Mouse (Mus musculus): ENCODE measurements at regions not wholly inside any gene's neighbourhood (a gene's known extent, or its start where the extent isn't known, plus 50 kb on each side); places are given as distances from the start of the nearest gene placed in this dataset.
A peak's percentile ranks its signal among the peaks of the same experiment; 100 is the strongest.
"Not testable (repeated sequence)": the region's sequence is repeated elsewhere in the genome, so short reads cannot be mapped to it uniquely, and the experiment has no call there.

DNA sequence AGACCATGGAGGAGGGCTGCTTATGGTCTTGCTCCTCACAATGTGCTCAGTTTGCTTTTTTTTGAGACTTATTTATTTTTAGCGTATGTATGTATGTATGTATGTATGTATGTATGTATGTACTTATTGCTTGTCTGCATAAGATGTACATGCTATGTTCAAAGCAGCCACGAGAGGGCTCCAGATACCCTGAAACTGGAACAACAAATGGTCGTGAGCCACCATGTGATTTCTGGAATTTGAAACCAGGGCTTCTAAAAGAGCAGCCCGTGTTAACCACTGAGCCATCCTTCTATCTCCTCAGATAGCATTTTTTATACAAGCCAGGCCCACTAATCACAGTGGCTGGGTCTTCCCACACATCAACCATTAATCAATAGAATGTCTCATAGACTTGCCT, 611.2 kb downstream of the 5730507C01Rik start:
- DNase-seq (ENCODE audit: low read depth, low spot score): no peak

DNA sequence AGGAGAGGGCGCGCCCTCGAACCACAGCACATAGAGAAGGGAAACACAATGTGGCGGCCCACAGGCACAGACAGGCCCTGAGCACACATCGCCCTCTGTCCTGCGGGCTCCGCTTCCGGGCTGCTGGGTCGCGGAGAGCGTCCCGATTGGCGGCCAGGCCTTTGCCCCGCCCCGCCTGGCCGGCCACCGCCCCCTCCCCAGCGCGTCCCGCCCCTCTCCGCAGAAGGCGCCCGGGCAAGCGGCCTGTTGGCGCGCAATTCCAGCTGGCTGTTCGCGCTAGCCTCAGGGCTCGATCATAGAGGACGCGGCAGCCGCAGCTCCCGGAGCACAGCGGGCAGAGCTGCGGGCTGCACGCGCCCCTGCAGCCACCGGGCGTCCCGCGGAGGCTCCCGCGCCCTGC, 661.3 kb downstream of the 5730507C01Rik start:
- no peak for DNase-seq (ENCODE audit: low read depth, low spot score)

DNA sequence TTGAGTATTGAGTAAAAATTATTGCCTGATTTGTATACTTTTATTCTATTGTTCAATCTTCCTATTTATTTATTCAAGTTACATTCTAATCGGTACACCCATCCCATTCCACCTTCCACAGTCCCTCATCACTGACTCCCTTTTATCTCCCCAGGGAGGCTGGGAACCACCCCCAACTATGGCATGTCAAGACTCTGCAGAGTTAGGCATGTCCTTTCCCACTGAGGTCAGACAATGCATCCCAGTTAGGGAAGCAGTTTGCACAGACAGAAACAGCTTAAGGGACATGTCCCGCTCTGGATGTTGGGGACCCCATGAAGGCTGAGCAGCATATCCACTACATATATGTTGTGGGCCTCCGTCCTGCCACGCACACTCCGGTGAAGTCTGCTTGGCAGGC, 678.1 kb downstream of the 5730507C01Rik start:
- no peak for DNase-seq (ENCODE audit: low read depth, low spot score)

DNA sequence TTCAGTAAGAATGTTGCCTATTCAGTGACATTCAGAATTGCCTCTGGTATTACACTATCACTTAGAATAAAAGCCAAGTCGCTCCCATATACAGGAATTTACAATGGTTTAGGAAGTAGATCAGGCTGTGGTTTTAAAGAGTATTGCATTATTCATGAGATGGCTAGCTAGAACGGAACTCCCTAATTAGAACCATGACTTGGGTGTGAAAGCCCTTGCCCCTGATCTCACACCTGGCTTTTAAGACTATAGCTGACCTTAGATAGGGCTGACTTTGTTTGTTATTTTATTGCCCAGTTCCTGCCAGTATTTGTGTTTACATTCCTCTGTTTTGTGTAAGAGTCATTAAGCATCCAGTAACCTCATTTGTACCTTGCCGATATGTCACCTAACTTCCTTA, 678.7 kb downstream of the 5730507C01Rik start:
- DNase-seq (ENCODE audit: low read depth, low spot score): not testable (repeated sequence)

DNA sequence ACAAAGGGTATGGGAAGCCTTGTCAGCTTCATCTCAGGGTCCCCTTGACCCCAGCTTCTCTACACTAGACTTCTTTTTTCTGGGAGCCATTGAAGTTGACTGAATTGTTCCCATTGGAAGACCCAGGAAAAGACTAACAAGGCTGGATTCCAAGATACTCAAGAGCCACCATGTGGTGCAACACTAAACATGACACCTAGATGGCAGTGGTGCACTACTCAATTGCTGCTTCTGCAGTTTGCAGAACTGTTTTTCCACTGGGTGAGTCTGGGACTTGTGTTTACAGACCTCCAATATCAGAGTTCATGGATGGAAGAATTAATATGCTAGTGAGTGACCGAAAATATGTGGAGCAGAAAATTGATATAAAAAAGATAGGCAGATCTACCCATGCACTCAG, 709.7 kb downstream of the 5730507C01Rik start:
- DNase-seq (ENCODE audit: low read depth, low spot score): not testable (repeated sequence)

DNA sequence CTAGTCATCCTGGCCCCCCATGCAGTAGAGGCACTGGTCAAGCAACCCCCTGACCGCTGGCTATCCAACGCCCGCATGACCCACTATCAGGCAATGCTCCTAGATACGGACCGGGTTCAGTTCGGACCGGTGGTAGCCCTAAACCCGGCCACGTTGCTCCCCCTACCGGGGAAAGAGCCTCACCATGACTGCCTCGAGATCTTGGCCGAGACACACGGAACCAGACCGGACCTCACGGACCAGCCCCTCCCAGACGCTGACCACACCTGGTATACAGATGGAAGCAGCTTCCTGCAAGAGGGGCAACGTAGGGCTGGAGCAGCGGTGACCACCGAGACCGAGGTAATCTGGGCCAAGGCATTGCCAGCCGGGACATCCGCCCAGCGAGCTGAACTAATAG, 707.6 kb upstream of the Gm21863 start:
- not testable (repeated sequence) for DNase-seq (ENCODE audit: low read depth, low spot score)

DNA sequence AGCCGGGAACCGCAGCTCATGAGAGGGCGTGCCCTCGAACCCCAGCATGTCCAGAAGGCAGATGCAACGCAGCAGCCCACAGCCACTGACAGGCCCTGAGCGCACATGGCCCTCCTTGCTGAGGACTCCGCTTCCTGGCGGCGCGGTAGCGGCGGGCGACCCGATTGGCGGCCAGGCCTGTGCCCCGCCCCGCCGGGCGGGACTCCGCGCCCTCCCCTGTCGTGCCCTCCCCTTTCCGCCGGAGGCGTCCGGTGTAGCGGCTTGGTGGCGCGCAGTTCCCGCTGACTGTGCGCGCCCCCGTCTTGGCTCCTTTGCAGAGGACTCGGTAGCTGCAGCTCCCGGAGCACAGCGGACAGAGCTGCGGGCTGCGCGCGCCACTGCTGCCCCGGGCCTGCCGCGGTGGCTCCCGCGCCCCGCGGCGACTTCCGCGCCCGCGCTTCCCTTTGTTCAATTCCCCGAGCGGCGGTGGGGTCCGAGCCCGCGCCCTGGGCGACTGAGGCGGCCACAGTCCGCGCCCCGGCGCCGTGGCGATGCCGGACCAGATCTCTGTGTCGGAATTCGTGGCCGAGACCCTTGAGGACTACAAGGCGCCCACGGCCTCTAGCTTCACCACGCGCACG, 665.9 kb upstream of the Gm21863 start:
- DNase-seq (ENCODE audit: low read depth, low spot score): peak; percentile 39

DNA sequence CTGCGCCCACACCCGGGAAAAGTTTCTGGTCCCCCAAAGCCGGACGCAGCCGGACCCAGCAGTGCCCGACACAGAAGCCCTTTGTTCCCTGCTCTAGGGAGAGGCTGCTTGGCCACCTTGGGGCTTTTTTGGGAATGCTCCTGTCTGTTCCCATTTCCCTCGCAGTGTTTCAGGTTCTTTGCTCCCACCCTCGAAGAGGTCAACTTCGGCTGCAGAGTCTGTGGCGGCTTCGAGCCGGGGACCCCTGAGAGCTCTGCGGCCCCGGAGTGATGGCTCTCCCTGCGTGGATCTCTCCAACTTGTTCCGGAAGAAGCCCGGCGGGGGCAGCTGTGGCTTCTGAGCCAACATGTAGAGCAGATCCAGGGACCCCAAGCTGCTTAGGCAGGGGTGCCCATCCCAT, 665.3 kb upstream of the Gm21863 start:
- DNase-seq (ENCODE audit: low read depth, low spot score): not testable (repeated sequence)

DNA sequence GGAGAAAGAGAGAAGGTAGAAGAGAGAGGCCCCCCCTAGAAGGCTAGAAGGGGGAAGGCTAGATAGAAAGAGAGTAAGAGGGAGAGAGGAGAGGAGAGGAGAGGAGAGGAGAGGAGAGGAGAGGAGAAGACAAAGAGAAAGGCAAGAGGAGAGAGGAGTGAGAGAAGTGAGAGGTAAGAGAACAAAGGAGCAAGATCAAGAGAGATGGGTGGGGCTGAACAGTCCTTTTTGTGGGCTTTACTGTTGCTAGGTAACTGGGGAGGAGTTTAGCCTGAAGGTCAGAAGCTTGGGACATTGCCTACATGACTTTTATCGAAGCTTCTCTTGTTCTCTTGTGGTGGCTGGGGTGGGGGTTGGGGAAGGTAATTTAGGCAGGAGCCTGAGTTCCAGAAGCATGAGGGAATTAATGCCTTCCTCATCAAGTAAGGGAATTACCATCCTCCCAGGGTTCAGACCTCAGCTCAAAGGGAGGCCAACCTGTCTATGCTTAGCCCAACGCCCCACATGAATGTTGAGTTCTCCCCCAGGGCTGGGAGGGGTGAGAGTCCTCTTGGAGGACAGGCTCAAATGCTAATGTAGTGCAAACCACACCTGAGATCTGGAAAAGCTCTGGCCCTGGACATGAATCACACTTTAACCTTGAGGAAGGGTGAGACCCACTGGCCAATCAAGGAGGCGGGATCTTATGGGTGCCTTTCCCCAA, 662.1 kb upstream of the Gm21863 start:
- not testable (repeated sequence) for DNase-seq (ENCODE audit: low read depth, low spot score)

Measured in brain, adult 2 months (tissue).